Mouse (Mus musculus): ENCODE measurements around the gene Rbx1. TPM values are rescaled to one million over a fixed set of nuclear protein-coding genes. Genes with fewer than 3 reads are reported as not detected.
"Not testable (repeated sequence)": the region's sequence is repeated elsewhere in the genome, so short reads cannot be mapped to it uniquely, and the experiment has no call there.

The Rbx1 gene
- polyA plus RNA-seq, 1 experiment from 2014 or later: 507 TPM

DNA sequence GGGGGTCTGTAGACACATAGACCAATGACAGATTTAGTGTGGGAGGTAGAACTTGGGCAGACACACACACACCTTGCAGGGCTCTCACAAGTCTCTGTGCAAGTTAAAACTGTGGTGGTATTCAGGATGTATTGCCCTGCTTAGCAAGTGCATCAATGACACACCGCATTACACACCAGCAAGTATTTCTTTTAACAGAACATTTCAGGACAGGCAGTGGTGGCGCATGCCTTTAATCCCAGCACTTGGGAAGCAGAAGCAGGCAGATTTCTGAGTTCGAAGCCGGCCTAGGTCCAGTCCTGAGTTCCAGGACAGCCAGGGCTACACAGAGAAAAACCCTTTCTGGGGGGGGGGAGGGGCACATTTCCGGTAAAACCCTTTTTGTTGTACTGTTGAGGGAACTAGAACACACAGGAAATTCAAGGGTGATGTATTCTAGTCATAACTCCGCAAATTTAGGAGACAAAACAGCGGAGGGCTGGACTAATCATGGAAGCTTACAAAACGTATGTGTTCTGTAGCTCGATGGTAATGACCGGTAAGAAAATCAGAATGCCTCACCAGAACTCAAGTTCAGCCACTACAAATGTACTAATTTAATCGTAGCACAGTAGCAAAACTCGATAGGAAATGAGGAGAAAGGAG lies 958 bp upstream of the Rbx1 start:
- 73% methylated on average over 12 of the region's 12 CpGs for WGBS
- no peaks in the 10 kb centered on the region for H3K27me3 ChIP-seq
- peaks cover 26% of the 10 kb centered on the region for H3K36me3 ChIP-seq
- H3K9ac ChIP-seq: peak overlapping the region; percentile 84
- no peak for ATAC-seq (ENCODE audit: insufficient number of reproducible peaks, insufficient read depth, low FRiP score, low TSS enrichment, low read depth)
- H3K4me3 ChIP-seq: peak overlapping the region; percentile 71
- peak overlapping the region; percentile 71 for H3K4me2 ChIP-seq
- H3K27ac ChIP-seq: peak overlapping the region; percentile 87
- peaks cover 7% of the 10 kb centered on the region; the same call in 1 of the 2 replicates for H3K9me3 ChIP-seq
- peaks cover 14% of the 10 kb centered on the region for H3K4me1 ChIP-seq

DNA sequence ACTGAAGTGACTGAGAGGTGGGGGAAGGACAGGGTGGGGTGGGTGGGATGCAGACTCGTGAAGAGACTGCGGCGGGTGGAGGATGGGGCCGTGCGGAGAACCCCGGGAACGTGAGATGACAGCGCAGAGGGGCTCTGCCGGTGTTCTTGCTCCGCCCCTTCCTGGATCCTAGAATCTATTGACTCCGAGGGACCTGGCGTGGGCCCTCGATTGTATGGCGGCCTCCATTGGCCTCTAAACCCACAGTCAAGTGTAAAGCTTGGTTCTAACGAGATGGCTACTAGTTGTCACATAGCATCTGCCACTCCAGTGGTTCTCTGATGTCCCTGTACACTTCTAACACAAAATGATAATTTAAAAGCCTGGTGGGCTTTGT lies 630 bp downstream of the Rbx1 start:
- H3K27ac ChIP-seq: peak overlapping the region; percentile 87
- H3K4me3 ChIP-seq: peak overlapping the region; percentile 71
- peaks cover 14% of the 10 kb centered on the region for H3K4me1 ChIP-seq
- H3K27me3 ChIP-seq: no peaks in the 10 kb centered on the region
- WGBS: 0% methylated on average over 15 of the region's 15 CpGs
- H3K9ac ChIP-seq: peak overlapping the region; percentile 84
- no peak; the same call in 1 of the 2 replicates for ATAC-seq (ENCODE audit: insufficient number of reproducible peaks, insufficient read depth, low FRiP score, low TSS enrichment, low read depth)
- H3K36me3 ChIP-seq: peaks cover 37% of the 10 kb centered on the region
- H3K9me3 ChIP-seq: peaks cover 4% of the 10 kb centered on the region; the same call in 1 of the 2 replicates
- peak overlapping the region; percentile 72 for H3K4me2 ChIP-seq

DNA sequence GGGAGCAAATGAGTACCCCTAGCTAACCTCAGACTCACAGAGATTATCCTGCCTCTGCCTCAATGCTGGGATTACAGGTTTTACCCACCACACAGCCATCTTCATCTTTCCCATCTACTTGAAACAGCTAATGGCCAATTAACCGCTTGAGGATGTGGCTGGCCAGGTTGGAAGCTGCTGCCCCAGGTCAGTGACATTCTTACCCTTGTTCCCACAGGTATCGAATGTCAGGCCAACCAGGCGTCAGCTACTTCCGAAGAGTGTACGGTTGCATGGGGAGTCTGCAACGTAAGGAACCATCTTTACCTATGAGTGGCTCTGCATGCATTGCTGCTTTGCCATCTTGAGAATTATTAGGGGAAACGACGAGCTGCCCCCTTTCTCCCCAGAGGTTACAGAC lies 4.6 kb downstream of the Rbx1 start:
- no peaks in the 10 kb centered on the region for H3K27me3 ChIP-seq
- H3K4me2 ChIP-seq: no peak overlapping the region
- H3K4me1 ChIP-seq: peaks cover 10% of the 10 kb centered on the region
- no peak overlapping the region for H3K27ac ChIP-seq
- no peaks in the 10 kb centered on the region for H3K9me3 ChIP-seq
- H3K36me3 ChIP-seq: peaks cover 71% of the 10 kb centered on the region
- WGBS: 56% methylated on average over 8 of the region's 8 CpGs
- no peak for ATAC-seq (ENCODE audit: insufficient number of reproducible peaks, insufficient read depth, low FRiP score, low TSS enrichment, low read depth)
- no peak overlapping the region for H3K4me3 ChIP-seq
- H3K9ac ChIP-seq: no peak overlapping the region

DNA sequence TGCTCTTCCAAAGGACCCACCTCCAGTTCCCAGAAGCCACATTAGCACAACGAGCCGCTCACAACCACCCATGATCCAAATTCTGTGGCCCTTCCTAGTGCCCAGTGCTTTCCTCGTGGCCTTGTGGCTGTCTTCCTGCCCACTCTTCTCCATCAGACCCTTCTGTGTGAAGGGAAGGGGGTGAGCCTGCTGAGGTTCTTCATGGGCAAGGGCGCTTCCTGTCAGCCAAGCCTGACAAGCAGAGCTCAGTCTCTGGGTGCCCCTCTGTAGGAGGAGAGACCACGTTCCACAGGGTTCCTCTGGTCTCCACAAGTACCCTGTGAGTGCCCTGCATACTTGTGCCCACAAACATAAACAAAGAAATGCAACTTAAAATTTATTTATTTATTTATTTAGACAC lies 6.2 kb downstream of the Rbx1 start:
- Histone ChIP-seq H3K4me3 (no peak overlapping the region), H3K4me2 (no peak overlapping the region), H3K4me1 (peaks cover 9% of the 10 kb centered on the region), H3K9me3 (no peaks in the 10 kb centered on the region), H3K27me3 (no peaks in the 10 kb centered on the region), H3K36me3 (peaks cover 74% of the 10 kb centered on the region), H3K9ac (no peak overlapping the region), H3K27ac (no peak overlapping the region)
- WGBS: 90% methylated on average over 5 of the region's 5 CpGs
- no peak for ATAC-seq (ENCODE audit: insufficient number of reproducible peaks, insufficient read depth, low FRiP score, low TSS enrichment, low read depth)

DNA sequence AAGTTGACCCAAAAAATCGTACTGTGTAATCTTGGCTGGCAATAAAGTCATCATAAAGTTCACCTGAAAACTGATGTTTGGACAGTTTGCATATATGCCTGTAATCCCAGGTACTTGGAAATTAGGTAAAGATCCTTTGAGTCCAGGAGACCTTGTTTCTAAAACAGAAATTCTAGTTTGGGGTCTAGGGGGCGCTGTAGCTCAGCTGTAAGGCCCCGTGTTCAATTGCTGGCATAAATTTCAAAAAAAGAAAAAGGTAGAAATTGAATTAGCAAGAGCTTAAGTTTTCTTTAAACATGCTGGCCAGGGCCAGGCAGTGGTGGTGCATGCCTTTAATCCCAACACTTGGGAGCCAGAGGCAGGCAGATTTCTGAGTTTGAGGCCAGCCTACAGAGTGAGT lies 9.6 kb downstream of the Rbx1 start:
- H3K27ac ChIP-seq: no peak overlapping the region
- H3K36me3 ChIP-seq: peaks cover 52% of the 10 kb centered on the region
- no peaks in the 10 kb centered on the region for H3K27me3 ChIP-seq
- no peaks in the 10 kb centered on the region for H3K4me1 ChIP-seq
- H3K4me2 ChIP-seq: no peak overlapping the region
- WGBS: 38% methylated on average over 3 of the region's 3 CpGs
- H3K9ac ChIP-seq: no peak overlapping the region
- H3K4me3 ChIP-seq: no peak overlapping the region
- ATAC-seq (ENCODE audit: insufficient number of reproducible peaks, insufficient read depth, low FRiP score, low TSS enrichment, low read depth): no peak
- no peaks in the 10 kb centered on the region for H3K9me3 ChIP-seq

DNA sequence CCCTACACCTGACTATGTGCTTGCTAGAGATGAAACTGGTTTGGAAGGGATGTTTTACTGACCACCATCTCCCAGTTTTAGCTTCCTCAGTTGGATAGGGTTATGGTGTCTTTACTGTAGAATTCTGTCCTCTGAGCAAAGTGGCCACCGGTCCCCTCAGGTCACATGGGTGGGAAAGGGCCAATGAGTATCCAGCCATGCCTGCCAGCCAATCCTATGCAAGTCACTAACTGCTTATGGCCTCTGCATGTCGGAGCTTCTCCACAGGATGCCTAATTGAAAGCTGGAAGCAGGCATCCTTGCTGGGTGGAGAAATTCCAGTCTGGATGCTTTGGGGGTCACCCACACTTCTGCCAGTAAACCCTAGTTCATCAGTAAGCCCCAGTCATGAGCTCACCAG lies 10.5 kb downstream of the Rbx1 start:
- H3K27me3 ChIP-seq: no peaks in the 10 kb centered on the region
- peaks cover 42% of the 10 kb centered on the region for H3K36me3 ChIP-seq
- 3% methylated on average over 2 of the region's 2 CpGs for WGBS
- H3K9me3 ChIP-seq: no peaks in the 10 kb centered on the region
- H3K4me3 ChIP-seq: no peak overlapping the region
- no peak overlapping the region for H3K27ac ChIP-seq
- H3K4me2 ChIP-seq: 0 out of 2 replicates have a peak overlapping the region, but pooled peaks have one; percentile 5
- peaks cover 3% of the 10 kb centered on the region; the same call in 1 of the 2 replicates for H3K4me1 ChIP-seq
- no peak overlapping the region for H3K9ac ChIP-seq
- ATAC-seq (ENCODE audit: insufficient number of reproducible peaks, insufficient read depth, low FRiP score, low TSS enrichment, low read depth): no peak

DNA sequence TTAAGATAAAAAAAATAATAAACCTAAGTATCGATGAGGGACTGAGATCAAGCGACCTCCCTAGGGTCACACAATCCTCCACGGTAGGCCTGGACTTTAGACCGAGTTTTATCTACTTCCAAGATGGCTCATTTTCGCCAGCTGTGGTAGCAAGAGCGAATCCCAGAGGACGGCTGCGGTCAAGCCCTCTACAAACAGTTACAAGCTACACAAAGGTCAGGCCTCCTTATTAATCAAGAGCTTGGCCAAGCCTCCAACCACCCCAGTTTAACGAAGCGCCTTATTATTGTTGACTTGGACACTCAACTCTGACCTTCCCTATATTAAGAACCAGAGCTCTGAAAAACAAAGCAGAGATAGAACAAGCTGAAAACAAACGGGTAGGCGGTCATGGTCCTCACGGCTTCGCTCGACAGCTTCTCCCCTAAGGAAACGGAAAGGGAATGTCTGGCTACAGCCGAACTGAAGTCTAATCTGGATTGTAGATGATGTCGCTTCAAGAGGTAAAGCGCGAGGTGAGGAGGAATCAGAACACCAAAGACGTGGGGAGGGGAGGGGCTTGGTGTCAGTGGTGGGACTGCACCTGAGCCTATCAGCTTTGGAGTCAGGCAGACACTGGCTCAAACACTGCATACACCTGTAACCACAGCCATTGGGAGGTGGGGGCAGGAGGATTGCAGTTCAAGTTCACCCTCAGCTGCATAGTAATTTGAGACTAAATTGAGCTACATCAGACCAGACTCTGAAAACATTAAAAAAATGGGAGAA lies 13.5 kb downstream of the Rbx1 start:
- WGBS: 69% methylated on average over 21 of the region's 21 CpGs
- no peak overlapping the region for H3K4me2 ChIP-seq
- H3K4me1 ChIP-seq: peaks cover 3% of the 10 kb centered on the region; the same call in 1 of the 2 replicates
- no peaks in the 10 kb centered on the region for H3K9me3 ChIP-seq
- no peak for ATAC-seq (ENCODE audit: insufficient number of reproducible peaks, insufficient read depth, low FRiP score, low TSS enrichment, low read depth)
- H3K4me3 ChIP-seq: no peak overlapping the region
- H3K27me3 ChIP-seq: no peaks in the 10 kb centered on the region
- H3K27ac ChIP-seq: no peak overlapping the region
- peaks cover 13% of the 10 kb centered on the region for H3K36me3 ChIP-seq
- H3K9ac ChIP-seq: no peak overlapping the region

DNA sequence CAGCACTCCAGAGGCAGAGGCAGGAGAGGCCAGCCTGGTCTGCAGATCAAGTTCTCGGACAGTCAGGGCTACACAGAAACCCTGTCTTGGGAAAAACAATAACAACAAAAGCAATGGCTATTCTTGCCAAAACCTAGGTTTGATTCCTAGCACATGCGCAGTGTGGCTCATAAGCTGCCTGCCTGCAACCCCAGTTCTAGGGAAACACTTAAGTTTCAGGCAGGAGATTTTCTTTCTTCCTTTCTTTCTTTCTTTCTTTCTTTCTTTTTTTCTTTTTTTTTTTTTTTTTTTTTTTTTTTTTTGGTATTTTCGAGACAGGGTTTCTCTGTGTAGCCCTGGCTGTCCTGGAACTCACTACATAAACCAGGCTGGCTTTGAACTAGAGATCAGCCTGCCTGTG lies 14.2 kb downstream of the Rbx1 start:
- not testable (repeated sequence) for H3K27me3 ChIP-seq; H3K36me3 ChIP-seq; H3K27ac ChIP-seq; ATAC-seq (ENCODE audit: insufficient number of reproducible peaks, insufficient read depth, low FRiP score, low TSS enrichment, low read depth); H3K4me1 ChIP-seq; H3K9me3 ChIP-seq; H3K4me3 ChIP-seq; H3K4me2 ChIP-seq; H3K9ac ChIP-seq
- 55% methylated on average over 3 of the region's 3 CpGs for WGBS

DNA sequence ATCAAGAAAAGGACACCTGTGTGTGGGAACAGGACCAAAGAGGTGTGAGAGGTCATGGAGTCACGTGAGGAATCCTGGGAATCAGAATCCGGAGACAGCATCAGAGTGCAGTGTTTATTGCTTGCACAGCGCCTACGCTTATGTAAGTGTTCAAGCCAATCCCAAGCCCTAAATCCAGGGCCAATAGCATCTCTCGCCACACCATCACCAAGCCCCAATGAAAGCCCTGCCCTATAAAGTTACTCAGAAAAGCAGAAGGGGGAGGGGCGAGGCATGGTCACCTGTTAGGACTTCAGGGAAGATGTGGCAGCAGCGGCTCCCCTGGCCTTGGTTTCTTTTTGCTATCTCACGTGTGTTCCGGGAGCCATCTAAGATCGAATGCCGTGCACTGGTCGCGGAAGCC lies 14.9 kb downstream of the Rbx1 start:
- Histone ChIP-seq H3K9ac (peak overlapping the region; percentile 51; the same call in 1 of the 2 replicates), H3K4me1 (peaks cover 3% of the 10 kb centered on the region; the same call in 1 of the 2 replicates), H3K4me2 (peak overlapping the region; percentile 60), H3K9me3 (no peaks in the 10 kb centered on the region), H3K27ac (no peak overlapping the region), H3K4me3 (peak overlapping the region; percentile 35), H3K27me3 (no peaks in the 10 kb centered on the region), H3K36me3 (no peaks in the 10 kb centered on the region; the same call in 1 of the 2 replicates)
- WGBS: 12% methylated on average over 13 of the region's 13 CpGs
- ATAC-seq (ENCODE audit: insufficient number of reproducible peaks, insufficient read depth, low FRiP score, low TSS enrichment, low read depth): no peak

DNA sequence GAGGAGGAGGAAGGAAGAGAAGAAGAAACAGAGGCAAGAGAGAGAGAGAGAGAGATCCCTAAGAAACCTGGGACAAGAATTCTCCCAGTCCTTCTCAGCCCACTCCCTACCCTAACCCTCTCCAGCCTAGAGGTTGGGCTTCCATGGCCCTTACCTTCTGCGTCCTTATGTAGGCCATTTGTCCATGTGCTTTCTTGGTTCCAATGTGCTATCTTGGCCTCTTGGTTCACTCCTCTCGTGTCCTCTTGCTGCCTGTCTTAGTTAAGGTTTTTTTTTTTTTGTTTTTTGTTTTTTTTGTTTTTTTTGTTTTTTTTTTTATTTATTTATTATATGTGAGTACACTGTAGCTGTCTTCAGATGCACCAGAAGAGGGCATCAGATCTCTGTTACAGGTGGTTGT lies 16.9 kb downstream of the Rbx1 start:
- peaks cover 3% of the 10 kb centered on the region; the same call in 1 of the 2 replicates for H3K4me1 ChIP-seq
- ATAC-seq (ENCODE audit: insufficient number of reproducible peaks, insufficient read depth, low FRiP score, low TSS enrichment, low read depth): no peak
- H3K4me2 ChIP-seq: no peak overlapping the region
- no peak overlapping the region for H3K4me3 ChIP-seq
- no peaks in the 10 kb centered on the region for H3K9me3 ChIP-seq
- no peaks in the 10 kb centered on the region for H3K36me3 ChIP-seq
- 82% methylated on average over 2 of the region's 2 CpGs for WGBS
- H3K27ac ChIP-seq: no peak overlapping the region
- no peak overlapping the region for H3K9ac ChIP-seq
- H3K27me3 ChIP-seq: no peaks in the 10 kb centered on the region

DNA sequence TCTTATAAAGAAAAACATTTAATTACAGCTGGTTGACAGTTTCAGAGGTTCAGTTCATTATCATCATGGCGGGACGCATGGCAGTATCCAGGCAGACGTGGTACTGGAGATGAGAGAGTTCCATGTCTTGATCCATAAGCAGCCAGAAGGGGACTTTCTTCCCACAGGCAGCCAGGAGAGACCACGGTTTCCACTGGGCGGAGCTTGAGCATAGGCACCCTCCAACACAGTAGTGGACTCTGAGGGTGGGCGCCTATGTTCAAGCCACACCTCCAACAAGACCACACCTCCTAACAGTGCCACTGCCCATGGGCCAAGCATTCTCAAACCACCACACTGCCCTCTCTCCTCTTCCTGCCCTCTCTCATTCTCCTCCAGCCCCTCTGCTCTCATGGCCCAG lies 17.6 kb downstream of the Rbx1 start:
- Histone ChIP-seq H3K9me3 (no peaks in the 10 kb centered on the region), H3K27me3 (no peaks in the 10 kb centered on the region), H3K27ac (no peak overlapping the region), H3K4me2 (no peak overlapping the region), H3K4me1 (peaks cover 3% of the 10 kb centered on the region; the same call in 1 of the 2 replicates), H3K36me3 (no peaks in the 10 kb centered on the region), H3K4me3 (no peak overlapping the region), H3K9ac (no peak overlapping the region)
- no peak for ATAC-seq (ENCODE audit: insufficient number of reproducible peaks, insufficient read depth, low FRiP score, low TSS enrichment, low read depth)
- 88% methylated on average over 6 of the region's 6 CpGs for whole genome bisulfite sequencing

DNA sequence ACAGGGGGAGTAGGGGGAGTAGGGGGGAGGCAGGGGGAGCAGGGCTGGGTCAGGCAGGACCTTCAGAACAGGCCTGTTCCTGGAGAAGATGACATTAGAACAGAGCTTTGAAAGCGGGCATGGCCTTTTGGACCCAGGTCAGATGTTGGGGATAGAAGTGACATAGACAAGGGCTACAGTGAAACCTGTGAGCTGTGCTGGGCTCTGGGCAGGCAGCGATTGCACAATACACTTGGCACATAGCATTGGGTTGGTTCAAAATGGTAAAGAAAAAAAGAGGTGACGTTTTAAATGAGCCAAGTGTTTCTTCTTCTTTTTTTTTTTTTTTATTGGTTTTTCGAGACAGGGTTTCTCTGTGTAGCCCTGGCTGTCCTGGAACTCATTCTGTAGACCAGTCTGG lies 19.4 kb downstream of the Rbx1 start:
- Histone ChIP-seq H3K9me3 (no peaks in the 10 kb centered on the region), H3K4me1 (peaks cover 3% of the 10 kb centered on the region; the same call in 1 of the 2 replicates), H3K4me3 (no peak overlapping the region), H3K9ac (no peak overlapping the region), H3K36me3 (no peaks in the 10 kb centered on the region), H3K27me3 (no peaks in the 10 kb centered on the region), H3K4me2 (no peak overlapping the region), H3K27ac (no peak overlapping the region)
- no peak for ATAC-seq (ENCODE audit: insufficient number of reproducible peaks, insufficient read depth, low FRiP score, low TSS enrichment, low read depth)
- WGBS: 93% methylated on average over 4 of the region's 4 CpGs

Data from embryonic facial prominence, embryonic 13.5 days (tissue).